Mouse (Mus musculus): ENCODE measurements around the gene Ndc1. TPM values are rescaled to one million over a fixed set of nuclear protein-coding genes. Genes with fewer than 3 reads are reported as not detected.

The Ndc1 gene
- polyA plus RNA-seq, 1 experiment from 2014 or later: 38.8 TPM

DNA sequence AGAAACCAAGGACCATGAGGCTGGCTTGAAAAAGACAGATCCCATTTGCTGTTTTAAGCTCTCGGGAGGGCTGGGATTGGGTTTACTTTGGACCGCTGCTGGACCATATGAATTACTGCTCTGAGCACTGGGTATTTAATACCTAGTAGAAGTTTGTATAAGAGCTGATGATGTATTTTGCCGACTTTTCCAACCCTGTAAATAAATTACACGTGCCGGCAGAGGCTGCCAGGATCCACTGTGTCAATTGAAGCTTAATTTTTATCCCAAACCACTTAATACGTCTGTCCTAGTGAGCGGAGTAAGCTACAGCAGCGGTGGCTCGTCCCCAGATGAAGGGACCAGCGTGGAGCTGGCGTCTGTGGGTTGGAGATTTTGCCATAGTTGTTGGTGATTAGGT is 74.7 kb downstream of the Ndc1 start:
- H3K9ac ChIP-seq: no peak overlapping the region

DNA sequence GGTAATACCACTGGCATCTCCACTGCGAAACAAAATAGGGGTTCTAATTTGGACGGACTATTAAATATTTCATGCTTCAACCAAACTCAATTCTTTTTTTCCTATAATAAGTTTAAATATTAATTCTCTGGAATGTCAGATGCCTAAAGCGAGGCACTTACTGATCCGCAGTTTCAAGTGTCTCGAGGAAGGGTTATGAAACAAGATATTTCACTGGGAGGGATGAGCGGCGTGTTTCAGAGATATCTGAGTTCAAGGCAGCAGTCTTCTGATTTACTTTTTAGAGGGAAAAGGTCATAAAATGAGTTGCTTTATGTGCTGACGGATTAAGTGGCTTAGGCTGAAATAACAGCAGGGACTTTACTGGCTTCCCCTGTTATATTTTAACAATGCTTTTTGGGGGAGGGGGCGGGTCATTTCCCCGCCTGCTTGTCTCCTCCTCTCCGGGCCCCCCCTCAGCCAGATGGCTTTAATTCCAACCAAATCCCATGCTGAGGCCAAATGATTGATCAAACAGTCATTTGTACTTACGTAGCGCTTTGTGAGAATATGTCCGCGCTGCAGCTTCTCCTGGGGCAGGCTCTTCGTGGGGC is 75.4 kb downstream of the Ndc1 start:
- H3K9me3 ChIP-seq: no peaks in the 10 kb centered on the region
- peak overlapping the region; percentile 50 for H3K27ac ChIP-seq
- 18% methylated on average over 16 of the region's 16 CpGs for WGBS
- ATAC-seq (ENCODE audit: insufficient number of reproducible peaks, insufficient read depth, low FRiP score, low TSS enrichment): no peak
- no peaks in the 10 kb centered on the region for H3K36me3 ChIP-seq
- 0 out of 2 replicates have a peak overlapping the region, but pooled peaks have one; percentile 2 for H3K9ac ChIP-seq
- no peak overlapping the region for H3K4me3 ChIP-seq
- H3K4me1 ChIP-seq: peaks cover 41% of the 10 kb centered on the region
- peak overlapping the region; percentile 21 for H3K4me2 ChIP-seq (replicated peaks)
- H3K27me3 ChIP-seq: peaks cover 39% of the 10 kb centered on the region

More for the DNA sequence above, 74.7 kb downstream of the Ndc1 start:
- Histone ChIP-seq H3K27me3 (peaks cover 44% of the 10 kb centered on the region), H3K9me3 (no peaks in the 10 kb centered on the region), H3K27ac (no peak overlapping the region), H3K36me3 (no peaks in the 10 kb centered on the region), H3K4me2 (replicated peaks) (peak overlapping the region; percentile 21; the same call in 1 of the 2 replicates), H3K4me3 (no peak overlapping the region), H3K4me1 (peaks cover 41% of the 10 kb centered on the region)
- 54% methylated on average over 11 of the region's 11 CpGs for WGBS
- no peak for ATAC-seq (ENCODE audit: insufficient number of reproducible peaks, insufficient read depth, low FRiP score, low TSS enrichment)

DNA sequence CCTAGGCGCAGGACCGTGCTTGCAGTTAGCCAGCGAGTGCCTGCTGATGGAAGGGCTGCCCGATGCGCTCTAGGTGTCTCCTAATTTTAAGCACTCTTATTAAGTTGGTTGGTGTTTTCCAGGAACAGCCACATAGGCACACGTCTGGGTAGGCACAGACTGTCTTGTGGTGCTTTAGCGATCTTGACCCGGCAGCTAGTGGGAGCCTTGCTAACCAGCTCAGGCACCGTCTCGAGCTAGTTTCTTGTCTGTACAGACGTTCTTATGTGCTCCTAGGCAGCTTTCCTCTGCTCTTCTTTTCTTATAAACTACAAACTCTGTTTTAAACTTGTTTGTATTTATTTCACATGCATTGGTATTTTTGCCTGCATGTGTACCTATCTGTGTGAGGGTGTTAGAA is 76.0 kb downstream of the Ndc1 start:
- peaks cover 35% of the 10 kb centered on the region for H3K27me3 ChIP-seq
- WGBS: 45% methylated on average over 11 of the region's 11 CpGs
- H3K4me3 ChIP-seq: no peak overlapping the region

GRCm38 (mm10) chr4:107448481-107448880 is 80.9 kb downstream of the Ndc1 start:
- Histone ChIP-seq H3K36me3 (no peaks in the 10 kb centered on the region), H3K9ac (no peak overlapping the region), H3K27me3 (peaks cover 27% of the 10 kb centered on the region; the same call in 1 of the 2 replicates), H3K4me1 (peaks cover 7% of the 10 kb centered on the region), H3K4me3 (no peak overlapping the region), H3K4me2 (replicated peaks) (no peak overlapping the region), H3K9me3 (no peaks in the 10 kb centered on the region), H3K27ac (no peak overlapping the region)
- WGBS: 91% methylated on average over 6 of the region's 6 CpGs
- no peak for ATAC-seq (ENCODE audit: insufficient number of reproducible peaks, insufficient read depth, low FRiP score, low TSS enrichment)

More for the DNA sequence above, 76.0 kb downstream of the Ndc1 start:
- H3K9ac ChIP-seq: 0 out of 2 replicates have a peak overlapping the region, but pooled peaks have one; percentile 2
- no peaks in the 10 kb centered on the region for H3K9me3 ChIP-seq
- H3K36me3 ChIP-seq: no peaks in the 10 kb centered on the region
- H3K27ac ChIP-seq: peak overlapping the region; percentile 50
- ATAC-seq (ENCODE audit: insufficient number of reproducible peaks, insufficient read depth, low FRiP score, low TSS enrichment): no peak
- peak overlapping the region; percentile 21 for H3K4me2 ChIP-seq (replicated peaks)
- H3K4me1 ChIP-seq: peaks cover 41% of the 10 kb centered on the region

DNA sequence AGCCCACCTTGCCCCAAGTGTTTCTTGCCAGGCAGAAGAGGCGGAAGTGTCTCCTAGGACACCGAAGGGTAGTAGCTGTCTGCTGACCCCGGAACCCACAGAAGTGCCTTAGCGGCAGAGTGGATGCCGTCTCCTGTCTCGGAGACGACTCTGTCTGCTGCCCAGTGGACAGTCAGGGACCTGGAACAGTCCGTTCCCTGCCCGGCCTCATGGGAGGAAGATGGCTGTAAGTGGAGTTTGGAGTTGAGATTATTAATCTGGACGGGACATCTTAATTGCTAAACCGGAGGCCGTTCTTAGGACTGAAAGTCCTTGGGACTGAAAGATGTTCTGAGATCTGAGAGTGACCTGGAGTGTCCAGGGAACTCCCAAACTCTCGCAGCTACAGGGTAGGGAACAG is 81.9 kb downstream of the Ndc1 start:
- Histone ChIP-seq H3K4me1 (no peaks in the 10 kb centered on the region; the same call in 1 of the 2 replicates), H3K36me3 (no peaks in the 10 kb centered on the region), H3K4me3 (no peak overlapping the region), H3K9ac (no peak overlapping the region), H3K9me3 (no peaks in the 10 kb centered on the region), H3K4me2 (replicated peaks) (no peak overlapping the region), H3K27me3 (peaks cover 27% of the 10 kb centered on the region; the same call in 1 of the 2 replicates), H3K27ac (no peak overlapping the region)
- WGBS: 88% methylated on average over 13 of the region's 13 CpGs
- no peak for ATAC-seq (ENCODE audit: insufficient number of reproducible peaks, insufficient read depth, low FRiP score, low TSS enrichment)

DNA sequence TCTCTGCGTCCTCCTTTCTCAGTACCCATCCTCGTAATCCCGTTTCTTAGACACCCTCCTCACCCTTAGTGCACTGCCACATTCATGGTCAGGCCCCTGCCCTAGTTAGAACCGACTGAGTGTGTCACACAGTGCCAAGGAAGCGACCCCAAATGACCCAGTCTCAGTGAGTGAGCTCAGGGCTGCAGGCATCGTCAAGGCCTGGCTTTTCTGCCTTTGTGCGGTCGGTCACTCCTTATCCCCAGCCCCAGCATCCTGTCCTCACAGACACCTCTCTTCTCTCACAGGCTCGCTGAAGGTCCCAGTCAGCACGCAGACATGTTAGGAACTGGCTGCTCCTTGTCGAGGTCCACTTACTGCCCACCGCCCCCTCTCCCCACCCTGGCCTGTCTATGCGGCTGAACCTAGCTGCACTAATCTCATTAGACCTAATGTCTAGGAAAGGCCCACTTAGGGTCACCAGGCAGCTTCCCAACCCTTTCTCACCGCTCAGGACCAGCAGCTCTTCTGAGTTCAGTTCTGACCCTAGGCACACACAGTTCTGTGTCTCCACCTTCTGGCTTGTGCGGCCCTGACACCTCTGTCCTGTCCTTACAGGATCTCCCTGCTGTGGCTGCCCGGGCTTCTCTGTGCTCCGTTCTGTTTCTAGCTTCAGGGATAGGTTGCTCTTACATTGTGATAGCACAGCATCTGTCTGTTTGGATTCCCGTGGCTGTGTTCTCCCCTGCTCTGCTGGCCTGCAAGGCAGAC is 84.9 kb downstream of the Ndc1 start:
- ATAC-seq (ENCODE audit: insufficient number of reproducible peaks, insufficient read depth, low FRiP score, low TSS enrichment): no peak
- Histone ChIP-seq H3K27me3 (0 out of 2 replicates have a peak, but pooled peaks cover 11% of the 10 kb centered on the region), H3K9ac (no peak overlapping the region; the same call in 1 of the 2 replicates), H3K4me2 (replicated peaks) (no peak overlapping the region), H3K4me1 (peaks cover 10% of the 10 kb centered on the region), H3K4me3 (no peak overlapping the region), H3K36me3 (no peaks in the 10 kb centered on the region), H3K27ac (no peak overlapping the region), H3K9me3 (no peaks in the 10 kb centered on the region)
- 62% methylated on average over 18 of the region's 18 CpGs for WGBS

DNA sequence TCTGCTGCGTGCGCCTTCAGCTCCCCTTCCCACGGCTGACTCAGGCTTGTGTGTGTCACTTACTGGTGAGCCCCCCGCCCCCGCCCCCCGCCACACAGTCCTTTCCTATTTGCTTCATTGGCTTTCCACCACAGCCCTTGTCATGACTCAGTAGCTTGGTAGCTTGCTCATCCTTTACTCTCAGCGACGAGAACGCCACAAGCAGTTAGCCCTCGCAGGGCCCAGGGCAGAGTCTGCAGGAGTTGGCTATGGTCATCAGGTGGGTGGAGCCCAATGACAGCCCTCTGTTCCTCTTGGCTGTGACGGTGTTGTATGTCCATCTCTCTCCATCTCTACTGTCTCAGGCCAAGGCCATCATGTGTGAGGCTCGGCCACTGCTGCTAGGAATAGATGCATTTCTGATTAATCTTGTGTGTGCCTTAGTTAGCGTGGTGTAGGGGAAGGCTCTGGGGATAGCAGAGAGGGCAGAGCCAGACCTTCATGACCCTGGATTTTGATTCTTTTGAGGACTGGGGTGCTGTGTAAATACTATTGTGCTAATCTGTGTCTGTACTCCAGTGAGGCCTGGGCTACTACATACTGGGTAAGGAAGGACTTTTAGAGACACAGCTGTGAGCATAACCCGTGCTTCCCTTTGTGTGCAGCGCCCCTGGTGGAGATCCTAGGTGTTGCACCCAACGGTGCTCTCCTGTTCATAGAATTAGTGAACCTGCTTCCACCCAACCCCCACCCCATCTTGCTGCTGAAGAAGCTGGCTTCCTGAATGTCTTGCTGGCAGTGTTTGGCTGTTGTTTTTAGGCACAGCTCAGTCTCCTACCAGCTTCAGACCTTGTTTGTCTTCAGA is 85.8 kb downstream of the Ndc1 start:
- WGBS: 65% methylated on average over 16 of the region's 16 CpGs
- Histone ChIP-seq H3K36me3 (no peaks in the 10 kb centered on the region), H3K27me3 (0 out of 2 replicates have a peak, but pooled peaks cover 9% of the 10 kb centered on the region), H3K4me2 (replicated peaks) (no peak overlapping the region), H3K9ac (no peak overlapping the region), H3K9me3 (no peaks in the 10 kb centered on the region), H3K27ac (no peak overlapping the region), H3K4me3 (no peak overlapping the region), H3K4me1 (peaks cover 19% of the 10 kb centered on the region)
- ATAC-seq (ENCODE audit: insufficient number of reproducible peaks, insufficient read depth, low FRiP score, low TSS enrichment): no peak

DNA sequence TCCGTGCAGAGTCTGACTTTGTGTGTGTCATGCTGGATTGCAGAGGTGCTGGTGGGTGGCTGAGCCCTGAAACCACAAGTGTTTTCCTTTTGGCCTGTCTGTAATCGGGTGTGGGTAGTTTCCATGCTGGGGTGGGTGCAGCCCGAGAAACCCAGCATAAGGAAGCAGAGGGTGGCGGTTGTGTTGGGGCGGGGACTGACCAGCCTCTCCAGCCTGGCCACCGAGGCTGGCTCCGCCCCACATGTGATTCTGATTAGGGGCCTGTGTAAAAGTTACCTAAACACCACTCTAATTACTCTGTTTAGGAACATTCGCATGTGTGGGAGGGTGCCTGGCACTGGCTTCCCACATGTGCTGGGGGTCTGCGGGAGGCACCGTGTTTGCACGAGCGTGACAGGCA is 90.0 kb downstream of the Ndc1 start:
- H3K9me3 ChIP-seq: no peaks in the 10 kb centered on the region
- H3K4me3 ChIP-seq: no peak overlapping the region; the same call in 1 of the 2 replicates
- peak; percentile 61 for ATAC-seq (ENCODE audit: insufficient number of reproducible peaks, insufficient read depth, low FRiP score, low TSS enrichment)
- peaks cover 53% of the 10 kb centered on the region for H3K4me1 ChIP-seq
- H3K36me3 ChIP-seq: no peaks in the 10 kb centered on the region
- H3K27me3 ChIP-seq: no peaks in the 10 kb centered on the region
- H3K4me2 ChIP-seq (replicated peaks): peak overlapping the region; percentile 36
- H3K27ac ChIP-seq: peak overlapping the region; percentile 42; the same call in 1 of the 2 replicates
- 15% methylated on average over 12 of the region's 12 CpGs for WGBS
- H3K9ac ChIP-seq: no peak overlapping the region

DNA sequence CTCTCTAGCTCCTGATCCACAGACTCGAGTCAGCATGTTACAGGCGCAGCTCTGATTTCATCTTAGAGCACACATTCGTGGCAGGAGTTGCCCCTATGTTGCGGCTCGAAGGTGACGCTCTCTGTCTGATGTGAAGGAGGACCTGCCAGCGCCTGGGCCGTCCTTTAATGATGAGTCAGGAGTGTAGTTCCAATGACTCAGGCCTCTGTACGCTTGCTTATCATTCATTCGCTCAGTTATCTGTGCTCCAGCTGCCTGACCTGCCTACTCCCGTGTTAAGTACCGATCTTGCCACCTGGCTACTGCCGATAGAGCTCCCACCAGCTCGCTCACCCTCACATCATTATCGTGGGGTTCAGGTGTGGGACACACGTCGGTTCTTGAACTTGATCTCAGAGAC is 91.3 kb downstream of the Ndc1 start:
- H3K4me2 ChIP-seq (replicated peaks): no peak overlapping the region
- H3K9me3 ChIP-seq: no peaks in the 10 kb centered on the region
- WGBS: 78% methylated on average over 17 of the region's 17 CpGs
- no peaks in the 10 kb centered on the region for H3K27me3 ChIP-seq
- no peak overlapping the region for H3K27ac ChIP-seq
- peaks cover 60% of the 10 kb centered on the region for H3K4me1 ChIP-seq
- H3K9ac ChIP-seq: no peak overlapping the region
- no peak overlapping the region for H3K4me3 ChIP-seq
- no peak for ATAC-seq (ENCODE audit: insufficient number of reproducible peaks, insufficient read depth, low FRiP score, low TSS enrichment)
- H3K36me3 ChIP-seq: no peaks in the 10 kb centered on the region

DNA sequence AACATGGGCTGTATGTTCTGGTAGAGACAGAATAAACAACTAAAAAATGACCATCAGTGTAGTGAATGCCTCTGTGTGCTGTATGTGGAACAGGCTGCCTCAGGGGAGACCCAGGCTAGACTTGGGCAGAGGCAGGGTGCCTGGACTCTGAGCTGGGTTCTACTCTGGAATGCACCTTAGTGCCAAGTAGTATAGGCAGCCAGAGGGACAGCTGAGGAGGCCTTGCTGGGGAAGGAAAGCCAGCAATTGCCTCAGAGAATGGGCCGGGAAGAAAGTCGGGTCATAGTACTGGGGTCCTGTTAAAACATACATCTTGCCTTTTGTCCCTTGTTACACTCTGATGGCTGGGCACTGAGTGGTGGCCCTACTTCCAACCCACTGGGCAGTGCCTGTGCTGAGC is 91.9 kb downstream of the Ndc1 start:
- Histone ChIP-seq H3K4me3 (no peak overlapping the region), H3K27me3 (peaks cover 4% of the 10 kb centered on the region; the same call in 1 of the 2 replicates), H3K4me2 (replicated peaks) (no peak overlapping the region), H3K9ac (no peak overlapping the region), H3K9me3 (no peaks in the 10 kb centered on the region), H3K4me1 (peaks cover 65% of the 10 kb centered on the region), H3K36me3 (no peaks in the 10 kb centered on the region), H3K27ac (no peak overlapping the region)
- 74% methylated on average over 2 of the region's 2 CpGs for WGBS
- ATAC-seq (ENCODE audit: insufficient number of reproducible peaks, insufficient read depth, low FRiP score, low TSS enrichment): no peak

DNA sequence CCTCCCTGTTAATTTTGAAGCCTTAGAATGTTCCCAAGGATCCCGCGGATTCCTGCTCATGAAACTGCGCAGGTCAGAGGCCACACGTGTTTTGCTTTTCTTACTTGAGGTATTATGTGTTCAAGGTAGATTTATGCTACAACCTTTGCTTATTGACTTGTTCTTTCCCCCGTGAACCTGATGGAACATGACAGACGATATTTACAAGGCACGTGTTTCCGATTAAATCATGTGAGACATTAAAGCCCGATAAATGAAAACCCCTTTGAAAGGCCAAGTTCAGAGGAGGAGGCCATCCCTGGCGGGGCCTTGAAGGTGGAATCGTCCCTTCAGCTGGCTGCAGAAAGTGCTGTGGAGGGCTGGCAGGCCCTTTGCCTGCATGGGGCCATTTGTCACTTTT is 92.9 kb downstream of the Ndc1 start:
- Histone ChIP-seq H3K4me1 (peaks cover 65% of the 10 kb centered on the region), H3K9me3 (no peaks in the 10 kb centered on the region), H3K27ac (peak overlapping the region; percentile 24; the same call in 1 of the 2 replicates), H3K27me3 (peaks cover 13% of the 10 kb centered on the region), H3K36me3 (no peaks in the 10 kb centered on the region), H3K4me2 (replicated peaks) (no peak overlapping the region), H3K4me3 (no peak overlapping the region), H3K9ac (no peak overlapping the region)
- WGBS: 24% methylated on average over 11 of the region's 11 CpGs
- no peak for ATAC-seq (ENCODE audit: insufficient number of reproducible peaks, insufficient read depth, low FRiP score, low TSS enrichment)
